Mouse (Mus musculus): ENCODE data around the gene Dcun1d5.
A peak's percentile ranks its signal among the peaks of the same experiment; 100 is the strongest.
"Not testable (repeated sequence)": the region's sequence is repeated elsewhere in the genome, so short reads cannot be mapped to it uniquely, and the experiment has no call there.

The Dcun1d5 gene

DNA sequence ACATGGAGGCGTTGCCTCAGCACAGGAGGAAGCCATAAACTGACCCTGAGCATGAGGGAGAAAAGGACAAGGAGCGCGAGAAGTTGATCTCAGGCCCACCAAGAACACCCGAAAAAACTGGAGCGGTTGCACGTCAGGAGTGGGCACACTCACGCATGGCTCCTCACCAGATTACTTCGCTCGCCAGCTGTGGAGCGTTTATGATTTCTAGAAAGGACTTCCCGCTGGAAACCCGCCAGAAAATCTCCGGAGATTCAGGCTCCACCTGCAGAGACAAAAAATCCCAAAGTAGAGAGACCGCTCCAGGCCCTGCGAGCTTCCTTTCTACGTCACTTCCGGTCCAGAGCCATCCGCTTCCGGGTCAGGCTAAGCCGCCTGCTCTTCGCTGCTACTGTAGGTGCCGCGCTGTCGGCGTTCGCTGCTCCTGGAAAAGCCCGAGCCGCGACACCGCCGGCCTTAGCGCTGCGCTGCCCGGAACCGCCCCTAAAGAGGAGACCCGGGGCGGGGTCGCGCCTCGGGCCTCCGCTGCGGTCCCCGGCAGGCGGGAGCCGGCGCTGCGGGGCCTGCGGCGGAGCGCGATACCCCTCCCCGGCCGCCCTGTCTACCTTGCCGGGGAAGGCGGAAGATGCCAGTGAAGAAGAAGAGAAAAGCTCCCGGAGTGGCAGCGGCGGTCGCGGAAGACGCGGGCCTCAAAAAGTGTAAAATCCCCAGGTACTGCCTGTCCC lies at the start of gene Dcun1d5, which contains the start of gene Dync2h1:
Gene Dcun1d5, plus strand, starts transcription at position 349 of the 725 bp plus-strand sequence.
Gene Dync2h1, minus strand, starts transcription at position 275 of the 725 bp plus-strand sequence.
- DNase-seq (ENCODE audit: low spot score in 2 of 2): peak; percentile 86 to 91

DNA sequence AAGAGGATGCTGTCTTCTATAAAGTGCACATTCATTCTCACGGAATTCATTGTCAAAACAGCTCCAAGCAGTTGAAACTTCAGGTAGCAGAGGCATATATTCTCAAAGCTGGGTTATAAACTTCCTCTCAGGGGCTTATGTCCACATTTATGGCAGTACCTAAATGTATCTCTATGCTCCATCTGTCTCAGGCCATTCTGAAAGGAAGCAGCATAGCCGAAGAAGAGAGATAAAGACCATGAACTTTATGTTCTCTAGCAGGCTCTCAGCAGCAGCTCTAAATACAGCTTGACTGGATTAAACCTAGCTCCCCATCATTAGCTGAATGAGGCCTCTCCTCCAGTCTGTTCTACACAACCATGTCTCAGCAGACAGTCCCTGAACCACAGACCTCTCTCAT lies 29.9 kb upstream of the Dcun1d5 start:
- DNase-seq (ENCODE audit: low spot score in 2 of 2): no peak

DNA sequence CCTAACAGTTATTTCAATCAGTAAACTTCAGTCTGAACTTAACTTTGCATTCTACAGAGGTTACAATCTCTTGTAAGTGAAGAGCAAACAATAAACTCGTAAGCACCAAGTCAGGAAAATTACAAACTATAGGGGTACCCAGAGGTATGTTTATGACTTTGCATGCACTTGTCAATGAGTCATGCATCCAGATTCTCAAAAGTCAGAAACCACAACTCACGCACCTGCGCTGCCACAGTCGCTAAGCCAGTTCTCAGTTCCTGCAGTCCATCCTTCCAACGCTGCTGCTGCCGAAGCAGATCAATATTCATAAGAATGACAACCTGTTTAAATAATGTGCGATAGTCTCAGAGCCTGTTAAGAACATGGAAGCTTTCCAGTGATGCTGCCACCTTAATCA lies 25.7 kb upstream of the Dcun1d5 start:
- DNase-seq (ENCODE audit: low spot score in 2 of 2): no peak

DNA sequence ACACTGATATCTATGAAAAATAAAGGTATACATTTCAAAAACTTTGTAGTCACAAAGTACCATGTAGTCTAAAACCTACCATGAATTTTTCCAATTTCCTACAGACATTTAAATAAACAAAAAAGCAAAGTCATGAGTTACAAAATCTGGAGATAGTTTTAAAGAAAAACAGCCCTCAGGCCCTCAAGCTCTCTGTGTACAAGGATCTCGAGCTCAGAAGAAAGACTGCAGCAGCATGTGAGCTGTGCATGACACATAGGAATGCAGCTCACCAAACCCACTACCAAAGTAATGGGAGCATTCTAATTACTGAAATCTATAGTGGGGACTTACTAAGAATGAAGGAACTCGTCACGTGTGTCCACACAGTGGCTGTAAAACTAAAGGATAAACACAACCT lies 24.6 kb upstream of the Dcun1d5 start:
- DNase-seq (ENCODE audit: low spot score in 2 of 2): no peak

DNA sequence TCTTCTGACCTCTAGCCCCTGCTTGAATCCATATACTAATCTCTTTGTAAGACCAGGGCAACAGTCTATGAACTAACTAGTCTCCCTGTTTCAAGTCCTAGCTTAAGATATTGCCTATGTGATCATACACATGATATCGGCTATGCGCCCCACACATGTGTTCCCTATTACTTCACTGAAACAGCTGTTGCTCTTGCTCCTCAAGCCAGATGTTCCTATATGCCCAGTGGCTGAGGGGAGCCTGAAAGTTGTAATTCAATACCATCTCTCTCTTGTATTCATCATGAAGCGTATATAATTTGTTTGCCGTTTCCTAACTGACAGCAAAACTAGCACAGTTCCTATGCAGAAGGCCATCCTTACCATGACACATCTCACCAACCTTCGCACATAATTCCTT lies 23.6 kb upstream of the Dcun1d5 start:
- DNase-seq (ENCODE audit: low spot score in 2 of 2): no peak

DNA sequence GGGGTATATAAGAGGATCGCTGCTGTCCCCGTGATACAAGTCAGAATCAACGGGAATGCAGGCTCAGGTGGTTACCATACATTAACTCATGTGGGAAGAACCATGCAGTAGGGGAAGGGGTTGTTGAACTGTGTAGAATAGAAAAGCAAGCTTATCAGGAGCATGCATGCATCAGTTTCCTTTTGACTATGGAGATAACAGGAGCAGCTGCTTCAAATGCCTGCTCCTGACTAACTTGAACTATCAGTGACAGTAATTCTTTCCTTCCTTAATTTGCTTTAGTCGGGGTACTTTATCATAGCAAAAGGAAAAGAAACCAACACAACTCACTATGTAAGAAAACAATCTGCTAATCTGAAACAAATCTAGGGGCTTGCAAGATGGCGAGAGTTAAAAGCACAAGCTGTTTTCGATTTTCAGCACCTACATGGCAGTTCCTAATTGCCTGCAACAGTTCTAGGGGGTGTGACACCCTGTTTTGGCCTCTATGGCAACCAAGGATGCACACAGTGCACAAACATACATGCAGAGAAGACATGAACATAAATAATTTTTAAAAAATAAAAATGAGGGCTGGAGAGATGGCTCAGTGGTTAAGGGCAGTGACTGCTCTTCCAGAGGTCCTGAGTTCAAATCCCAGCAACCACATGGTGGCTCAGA lies 16.9 kb upstream of the Dcun1d5 start:
- DNase-seq (ENCODE audit: low spot score in 2 of 2): no peak

DNA sequence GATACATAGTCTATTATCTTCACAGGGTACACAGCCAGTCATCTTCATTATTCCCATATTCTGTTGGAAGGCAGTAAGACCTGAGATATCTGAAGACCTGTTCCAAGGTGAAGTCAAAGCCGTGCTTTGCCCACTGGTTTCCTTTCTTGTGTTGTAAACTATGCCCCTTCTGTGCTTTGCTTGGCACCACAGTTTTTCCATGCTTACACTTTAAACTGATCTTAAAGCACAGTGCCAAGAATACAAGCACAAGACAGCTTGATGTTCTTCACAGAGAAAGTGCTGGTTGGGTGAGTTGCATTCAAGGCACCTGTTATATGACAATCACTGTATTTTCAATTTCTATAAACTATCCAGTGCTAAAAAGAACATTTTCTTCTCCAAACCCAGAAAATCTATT lies 10.6 kb upstream of the Dcun1d5 start:
- no peak for DNase-seq (ENCODE audit: low spot score in 2 of 2)

DNA sequence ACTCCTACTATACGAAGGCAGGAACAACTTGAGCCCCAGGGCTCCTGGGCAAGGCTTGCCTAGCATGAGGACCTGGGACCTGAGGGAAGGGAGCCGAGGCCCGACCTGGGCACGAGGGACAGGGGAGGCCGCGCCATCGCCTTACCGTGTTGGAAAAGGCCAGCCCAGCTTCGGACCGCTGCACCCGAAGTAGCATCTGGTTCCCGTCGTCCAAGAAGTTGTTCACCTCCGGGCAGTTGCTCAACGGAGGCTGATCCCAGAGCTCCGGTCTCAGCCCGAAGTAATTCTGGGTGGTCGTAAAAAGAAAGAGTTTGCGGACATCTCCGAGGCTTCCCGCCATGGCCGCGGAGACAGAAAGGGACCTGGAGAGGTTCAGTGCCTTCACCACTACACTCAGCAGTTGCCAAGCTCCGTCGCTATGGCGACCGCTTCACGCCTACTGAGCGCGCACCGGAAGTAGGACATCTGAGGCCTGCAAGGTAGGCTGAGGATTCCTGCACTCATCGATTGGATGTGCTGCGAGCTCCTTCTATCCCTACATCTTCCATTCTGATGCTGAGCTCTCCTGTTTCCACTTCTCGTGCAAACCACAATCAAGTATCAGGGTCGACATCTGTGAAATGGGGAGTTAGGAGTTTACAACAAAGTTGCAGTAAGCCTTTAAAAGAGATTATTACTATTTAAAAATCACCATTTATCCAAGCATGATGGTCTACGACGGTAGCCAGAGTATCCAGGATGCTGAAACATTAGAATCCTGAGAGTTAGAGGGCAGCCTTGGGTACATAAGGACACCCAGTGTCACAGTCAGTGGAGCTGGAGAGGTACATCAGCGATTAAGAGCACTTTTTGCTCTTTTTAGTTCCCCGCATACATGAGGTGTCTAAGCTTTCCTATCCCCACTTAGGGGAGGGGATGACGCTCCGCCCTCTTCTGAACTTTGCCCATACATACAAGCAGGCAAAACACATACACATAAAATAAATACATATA lies 7.4 kb upstream of the Dcun1d5 start:
- peak; percentile 75 to 80 for DNase-seq (ENCODE audit: low spot score in 2 of 2)

DNA sequence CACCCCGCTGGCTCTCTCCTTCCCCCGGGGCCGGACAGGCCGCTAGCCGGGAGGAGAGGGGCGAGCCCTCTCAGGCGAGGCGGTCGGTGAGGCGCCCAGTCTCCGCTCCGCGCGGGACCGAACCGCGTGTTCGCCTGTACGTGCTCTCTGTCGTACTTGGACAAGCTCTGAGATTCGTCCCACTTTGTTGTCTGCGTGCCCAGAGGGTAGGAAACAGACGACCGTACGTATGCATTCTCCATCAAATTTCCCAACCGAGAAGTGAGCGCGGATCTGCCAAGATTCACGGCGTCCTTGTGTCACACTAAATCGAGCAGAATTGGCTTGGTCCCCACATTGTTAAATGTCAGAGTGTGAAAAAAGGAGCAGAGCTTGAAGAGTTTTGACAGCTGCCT lies 574 bp downstream of the Dcun1d5 start:
- peak in 1 of 2 experiments; percentile 63 for DNase-seq (ENCODE audit: low spot score in 2 of 2)

DNA sequence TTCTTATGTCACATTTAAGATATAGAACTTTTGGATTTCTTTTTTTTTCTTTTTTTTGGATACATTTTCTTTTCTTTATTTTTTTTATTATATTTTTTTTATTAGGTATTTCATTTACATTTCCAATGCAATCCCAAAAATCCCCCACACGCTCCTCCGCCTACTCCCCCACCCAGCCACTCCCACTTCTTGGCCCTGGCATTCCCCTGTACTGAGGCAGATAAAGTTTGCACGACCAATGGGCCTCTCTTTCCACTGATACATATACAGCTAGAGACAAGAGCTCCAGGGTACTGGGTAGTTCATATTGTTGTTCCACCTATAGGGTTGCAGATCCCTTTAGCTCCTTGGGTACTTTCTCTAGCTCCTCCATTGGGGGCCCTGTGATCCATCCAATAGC lies 6.4 kb downstream of the Dcun1d5 start:
- not testable (repeated sequence) for DNase-seq (ENCODE audit: low spot score in 2 of 2)

DNA sequence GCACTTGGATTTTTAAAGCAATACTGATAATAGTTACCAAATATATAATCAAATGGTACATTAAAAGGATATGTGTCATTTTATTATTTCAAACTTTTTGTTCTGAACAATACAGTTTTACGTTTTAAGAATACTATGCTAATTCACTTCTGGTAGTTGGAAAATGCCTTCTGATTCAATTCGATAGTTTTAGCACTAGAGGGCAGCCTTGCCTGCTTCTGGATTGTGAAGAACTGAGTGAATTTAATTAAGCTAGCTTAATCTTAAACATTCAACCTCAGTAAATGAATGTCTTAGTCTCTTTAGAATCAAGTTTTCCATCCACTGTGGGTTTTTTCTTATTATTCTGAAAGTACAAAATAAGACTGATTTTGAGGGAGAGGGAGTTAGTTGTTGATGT lies 31.9 kb downstream of the Dcun1d5 start:
- no peak for DNase-seq (ENCODE audit: low spot score in 2 of 2)

DNA sequence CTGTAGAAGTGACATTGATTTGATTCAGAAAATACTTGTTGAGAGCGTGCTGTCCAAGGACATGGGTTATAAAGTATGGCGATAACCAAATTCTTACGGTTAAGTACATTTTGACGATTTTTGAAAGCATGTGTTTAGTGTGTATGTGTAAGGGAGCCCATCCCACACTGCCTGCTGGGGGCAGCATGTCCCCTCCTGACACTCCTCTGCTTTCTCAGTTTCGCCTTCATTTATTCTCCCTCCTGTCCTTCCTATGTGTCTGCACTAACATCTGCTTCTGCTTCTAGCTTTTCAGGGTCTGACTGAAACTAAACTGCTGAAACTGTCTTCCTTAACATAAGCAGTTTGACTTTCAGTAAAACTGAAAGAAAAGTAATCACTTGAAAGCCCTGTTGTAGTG lies 36.7 kb downstream of the Dcun1d5 start:
- DNase-seq (ENCODE audit: low spot score in 2 of 2): no peak

DNA sequence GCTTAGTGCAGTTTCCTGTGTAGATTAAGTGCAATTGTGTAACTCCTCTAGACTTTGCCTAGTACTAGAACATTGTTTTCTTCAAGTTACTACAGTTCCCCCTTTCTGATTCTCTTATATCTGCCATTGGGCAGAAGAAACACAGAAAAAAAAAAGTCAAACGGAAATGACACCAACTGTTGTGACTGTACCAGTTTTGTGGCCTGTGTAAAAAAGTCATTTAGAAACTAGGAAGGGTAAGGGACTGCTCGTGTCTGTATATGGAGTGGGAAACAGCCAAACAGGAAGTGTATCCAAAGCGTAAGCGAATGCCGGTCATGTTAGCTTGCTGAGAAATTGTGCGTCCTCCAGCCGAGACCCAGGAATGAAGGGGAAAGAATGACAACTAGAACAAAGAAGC lies 37.1 kb downstream of the Dcun1d5 start:
- no peak for DNase-seq (ENCODE audit: low spot score in 2 of 2)

DNA sequence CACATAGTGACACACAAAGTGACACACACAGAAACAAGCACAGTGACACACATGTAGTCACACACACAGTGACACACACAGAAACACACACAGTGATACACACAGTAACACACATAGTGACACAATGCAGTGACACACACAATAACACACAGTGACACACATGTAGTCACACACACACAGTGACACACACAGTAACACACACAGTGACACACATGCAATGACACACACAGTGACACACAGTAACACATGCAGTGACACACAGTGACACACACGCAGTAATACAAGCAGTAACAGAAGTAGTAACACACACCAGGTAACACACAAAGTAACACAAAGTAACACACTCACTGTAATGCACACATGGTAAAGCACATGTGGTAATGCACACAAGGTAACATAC lies 54.3 kb downstream of the Dcun1d5 start:
- DNase-seq (ENCODE audit: low spot score in 2 of 2): no peak

DNA sequence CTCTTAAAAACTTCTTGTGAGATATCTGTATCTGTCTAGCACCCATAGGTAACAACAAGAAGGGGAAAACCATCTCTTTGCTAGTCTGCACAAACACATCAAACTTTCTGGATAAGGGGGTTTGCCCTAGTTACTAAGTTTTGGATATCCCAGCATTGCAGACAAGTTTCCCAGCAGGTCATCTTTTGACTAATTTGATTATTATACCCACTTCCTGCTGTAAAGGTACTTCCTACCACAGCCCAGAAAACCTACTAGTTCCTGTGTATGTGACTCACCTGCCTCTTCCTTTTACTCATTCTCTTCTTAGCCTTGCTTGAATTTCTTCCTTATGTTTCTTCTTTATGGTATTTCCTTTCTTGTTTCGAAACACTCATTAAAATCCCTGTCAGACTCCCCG lies 55.6 kb downstream of the Dcun1d5 start:
- DNase-seq (ENCODE audit: low spot score in 2 of 2): no peak

DNA sequence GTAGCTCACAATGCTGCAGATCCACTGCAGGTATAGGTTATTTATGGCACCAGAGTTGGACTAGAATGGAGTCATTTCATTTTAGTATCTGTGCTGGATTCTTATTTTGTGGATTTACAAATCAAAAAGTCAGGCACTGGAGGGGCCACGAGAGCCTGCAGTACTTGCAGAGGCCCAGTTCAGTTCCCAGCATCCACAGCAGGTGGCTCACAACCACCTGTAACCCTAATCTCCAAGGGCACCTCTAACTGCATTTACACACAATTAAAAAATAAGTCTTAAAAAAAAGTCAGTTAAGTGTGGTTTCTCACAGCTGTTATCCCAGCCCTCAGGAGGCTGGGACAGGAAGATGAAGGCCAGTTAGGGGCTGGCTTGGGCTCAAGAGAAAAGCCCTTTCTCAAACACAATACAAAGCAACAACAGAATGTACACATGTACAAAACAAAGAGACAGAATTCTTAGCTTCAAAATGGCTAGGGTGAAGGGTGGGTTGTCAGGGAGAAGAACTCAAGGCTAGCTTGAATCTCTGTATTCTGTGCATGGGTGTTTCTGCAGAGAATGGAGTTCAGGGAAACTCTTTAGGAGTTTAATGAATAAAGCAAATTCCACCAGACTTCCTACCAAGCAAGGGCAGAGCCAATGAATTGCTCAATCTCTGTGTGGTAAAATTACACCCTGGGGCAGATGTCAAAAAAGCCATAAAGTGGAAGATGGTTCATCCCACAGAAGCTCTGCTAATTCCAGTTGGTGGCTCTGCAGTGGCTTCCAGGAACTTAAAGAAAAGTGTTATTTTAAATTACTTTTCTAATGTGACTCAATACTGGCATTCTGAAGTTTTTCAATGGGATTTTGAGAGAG lies 68.7 kb downstream of the Dcun1d5 start:
- DNase-seq (ENCODE audit: low spot score in 2 of 2): no peak
